14 mouse cellular contexts compared by ENCODE assay signal in genomic region chr5:123696961-123697360, GRCm38 (mm10).
"Had no signal": no experiment of that assay in that cellular context is flagged by ENCODE, and none has a peak within 500 bp of the region (broad histone marks: within the 10 kb centered on the region; RNA-seq: fewer than 3 reads in every experiment).

No protein-coding gene starts in this region.

- ATAC-seq: liver, postnatal 0 days; midbrain, embryonic 16.5 days had no signal

- H3K27me3 ChIP-seq: hindbrain, embryonic 15.5 days; limb, embryonic 12.5 days; liver, embryonic 13.5 days; neural tube, embryonic 13.5 days had no signal

- H3K9me3 ChIP-seq: hindbrain, embryonic 15.5 days; limb, embryonic 12.5 days; liver, embryonic 13.5 days; megakaryocyte, embryonic 14.5 days; neural tube, embryonic 13.5 days had no signal

- H3K4me2 ChIP-seq: hindbrain, embryonic 15.5 days; limb, embryonic 12.5 days; liver, embryonic 13.5 days; midbrain, embryonic 11.5 days; neural tube, embryonic 13.5 days had no signal

- H3K4me3 ChIP-seq: hindbrain, embryonic 15.5 days; limb, embryonic 12.5 days; liver, embryonic 13.5 days; megakaryocyte, embryonic 14.5 days; neural tube, embryonic 13.5 days had no signal

- DNase-seq: kidney, adult 8-10 months; kidney, postnatal 36 days; liver; liver, embryonic 13.5 days; liver, postnatal 0 days; right cerebral cortex, postnatal 14 days; thymus, postnatal 36 days had no signal

- H3K27ac ChIP-seq: hindbrain, embryonic 15.5 days; limb, embryonic 12.5 days; liver, embryonic 13.5 days; macrophage; neural tube, embryonic 13.5 days had no signal

- H3K4me1 ChIP-seq: hindbrain, embryonic 15.5 days; limb, embryonic 12.5 days; megakaryocyte, embryonic 14.5 days; neural tube, embryonic 13.5 days had no signal

- H3K9ac ChIP-seq: hindbrain, embryonic 15.5 days; limb, embryonic 12.5 days; liver, embryonic 13.5 days; liver, postnatal 0 days; neural tube, embryonic 13.5 days had no signal
